15 mouse cellular contexts compared by ENCODE assay signal in genomic region chr4:58897436-58897835, GRCm38 (mm10). TPM values are rescaled to one million over a fixed set of nuclear protein-coding genes. Genes with fewer than 3 reads are reported as not detected.
"Had no signal": no experiment of that assay in that cellular context is flagged by ENCODE, and none has a peak within 500 bp of the region (broad histone marks: within the 10 kb centered on the region; RNA-seq: fewer than 3 reads in every experiment).

No protein-coding gene starts in this region.

- H3K4me3 ChIP-seq: layer of hippocampus, adult 2 months; lung, embryonic 15.5 days; megakaryocyte, embryonic 14.5 days had no signal

- H3K4me2 ChIP-seq: liver, embryonic 11.5 days; lung, embryonic 15.5 days; midbrain, embryonic 11.5 days had no signal

- H3K9ac ChIP-seq: liver, embryonic 14.5 days; lung, embryonic 15.5 days had no signal

- H3K27me3 ChIP-seq: lung, embryonic 15.5 days; megakaryocyte, embryonic 14.5 days had no signal

- H3K9me3 ChIP-seq: lung, embryonic 15.5 days; megakaryocyte, embryonic 14.5 days had no signal

- H3K36me3 ChIP-seq: lung, embryonic 15.5 days had no signal

- DNase-seq: layer of hippocampus, adult 9-11 months; lung, adult 18-20 months; lung, postnatal 10 days; lung, postnatal 36 days; midbrain, embryonic 14.5 days; thymus, adult 18-20 months; thymus, postnatal 36 days had no signal

- H3K27ac ChIP-seq: kidney, postnatal 0 days; layer of hippocampus, adult 2 months; liver, embryonic 14.5 days; lung, embryonic 15.5 days had no signal

RNA-seq across cellular contexts. Expression of gene Zkscan16, which starts 46.0 kb away (rescaled TPM):
- polyA plus RNA-seq: small intestine, adult 2 months had no signal
